Mouse (Mus musculus): Measurements from ENCODE around the gene Sox10. TPM values are rescaled to one million over a fixed set of nuclear protein-coding genes. Genes with fewer than 3 reads are reported as not detected.

Gene Sox10
- polyA plus RNA-seq, 1 experiment = 0.43 TPM

DNA sequence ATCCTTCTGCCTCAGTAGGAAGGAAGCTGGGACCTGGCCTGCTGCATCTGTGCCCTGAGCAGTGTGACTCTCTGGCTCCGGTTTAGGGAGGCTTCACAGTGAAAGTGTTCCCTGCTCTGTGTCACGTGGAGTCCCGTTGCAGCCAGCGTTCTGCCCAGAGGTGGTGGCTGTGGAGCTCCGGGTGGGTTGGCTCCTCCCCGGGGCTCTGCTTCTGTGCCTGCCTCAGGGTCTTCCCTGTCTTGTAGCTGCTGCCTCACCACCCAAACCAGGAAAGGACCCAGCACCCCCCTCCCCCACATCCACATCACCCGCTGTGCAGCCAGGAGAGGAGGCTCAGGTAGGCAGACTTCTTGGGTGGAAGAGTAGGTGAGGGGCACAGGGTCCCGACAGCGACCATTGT is 45.5 kb downstream of the Sox10 start:
- Histone ChIP-seq H3K4me3 (ENCODE audit: low read depth, low read length) (no peak overlapping the region), H3K9ac (ENCODE audit: low read depth, poor library complexity, severe bottlenecking) (no peak overlapping the region), H3K9me3 (replicated peaks; ENCODE audit: control insufficient read depth, insufficient read depth, low read length, poor library complexity, severe bottlenecking) (no peaks in the 10 kb centered on the region), H3K36me3 (ENCODE audit: control insufficient read depth, insufficient read depth, low read length, poor library complexity, severe bottlenecking) (no peaks in the 10 kb centered on the region), H3K27me3 (ENCODE audit: control insufficient read depth, insufficient read depth, low read length, poor library complexity, severe bottlenecking) (no peaks in the 10 kb centered on the region), H3K4me1 (ENCODE audit: control insufficient read depth, insufficient read depth, low read length) (peaks cover 2% of the 10 kb centered on the region), H3K27ac (ENCODE audit: insufficient read depth, low read length) (no peak overlapping the region)
- TF ChIP-seq EP300 (IDR thresholded peaks at IDR 0.05; ENCODE audit: insufficient read depth, low read depth, low read length) = no peak
- TF ChIP-seq CTCF (IDR thresholded peaks at IDR 0.05; ENCODE audit: low read depth, low read length) = no peak
- no peak for TF ChIP-seq POLR2A (IDR thresholded peaks at IDR 0.05; ENCODE audit: insufficient read depth, low read length)

- no peak overlapping the region for H3K27ac ChIP-seq (ENCODE audit: insufficient read depth, low read length)
- H3K9me3 ChIP-seq (replicated peaks; ENCODE audit: control insufficient read depth, insufficient read depth, low read length, poor library complexity, severe bottlenecking) = no peaks in the 10 kb centered on the region
- H3K9ac ChIP-seq (ENCODE audit: low read depth, poor library complexity, severe bottlenecking) = no peak overlapping the region
- H3K4me3 ChIP-seq (ENCODE audit: low read depth, low read length) = no peak overlapping the region
- peaks cover 2% of the 10 kb centered on the region for H3K4me1 ChIP-seq (ENCODE audit: control insufficient read depth, insufficient read depth, low read length)
- H3K27me3 ChIP-seq (ENCODE audit: control insufficient read depth, insufficient read depth, low read length, poor library complexity, severe bottlenecking) = no peaks in the 10 kb centered on the region
- no peaks in the 10 kb centered on the region for H3K36me3 ChIP-seq (ENCODE audit: control insufficient read depth, insufficient read depth, low read length, poor library complexity, severe bottlenecking)
- no peak for TF ChIP-seq CTCF (IDR thresholded peaks at IDR 0.05; ENCODE audit: low read depth, low read length)
- TF ChIP-seq POLR2A (IDR thresholded peaks at IDR 0.05; ENCODE audit: insufficient read depth, low read length) = no peak
- TF ChIP-seq EP300 (IDR thresholded peaks at IDR 0.05; ENCODE audit: insufficient read depth, low read depth, low read length) = no peak
Observed at GRCm38 (mm10) chr15:79115276-79115675, 49.8 kb downstream of the Sox10 start.

DNA sequence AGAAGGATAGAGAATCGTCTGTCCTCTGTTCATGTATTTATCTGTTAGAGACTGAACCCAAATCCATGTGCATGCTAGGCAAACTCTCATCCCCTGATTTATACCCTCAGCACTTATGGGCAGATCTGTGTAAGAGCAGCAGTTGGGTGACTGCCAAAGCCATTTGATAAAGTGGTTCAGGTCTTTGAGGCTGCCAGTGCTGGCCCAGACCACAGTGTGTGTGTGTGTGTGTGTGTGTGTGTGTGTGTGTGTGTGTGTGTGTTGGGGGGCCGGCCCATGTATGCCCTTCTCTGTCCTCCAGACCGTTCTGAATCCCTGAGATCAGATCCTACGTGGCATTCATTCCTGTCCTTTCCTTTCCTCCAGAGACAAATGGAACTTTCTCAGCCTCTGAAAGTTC is 53.3 kb downstream of the Sox10 start:
- H3K36me3 ChIP-seq (ENCODE audit: control insufficient read depth, insufficient read depth, low read length, poor library complexity, severe bottlenecking) = no peaks in the 10 kb centered on the region
- no peaks in the 10 kb centered on the region for H3K27me3 ChIP-seq (ENCODE audit: control insufficient read depth, insufficient read depth, low read length, poor library complexity, severe bottlenecking)
- TF ChIP-seq POLR2A (IDR thresholded peaks at IDR 0.05; ENCODE audit: insufficient read depth, low read length) (no peak), CTCF (IDR thresholded peaks at IDR 0.05; ENCODE audit: low read depth, low read length) (no peak)
- no peak overlapping the region for H3K9ac ChIP-seq (ENCODE audit: low read depth, poor library complexity, severe bottlenecking)
- H3K4me3 ChIP-seq (ENCODE audit: low read depth, low read length) = no peak overlapping the region
- H3K4me1 ChIP-seq (ENCODE audit: control insufficient read depth, insufficient read depth, low read length) = peaks cover 2% of the 10 kb centered on the region
- no peak overlapping the region for H3K27ac ChIP-seq (ENCODE audit: insufficient read depth, low read length)
- H3K9me3 ChIP-seq (replicated peaks; ENCODE audit: control insufficient read depth, insufficient read depth, low read length, poor library complexity, severe bottlenecking) = no peaks in the 10 kb centered on the region

DNA sequence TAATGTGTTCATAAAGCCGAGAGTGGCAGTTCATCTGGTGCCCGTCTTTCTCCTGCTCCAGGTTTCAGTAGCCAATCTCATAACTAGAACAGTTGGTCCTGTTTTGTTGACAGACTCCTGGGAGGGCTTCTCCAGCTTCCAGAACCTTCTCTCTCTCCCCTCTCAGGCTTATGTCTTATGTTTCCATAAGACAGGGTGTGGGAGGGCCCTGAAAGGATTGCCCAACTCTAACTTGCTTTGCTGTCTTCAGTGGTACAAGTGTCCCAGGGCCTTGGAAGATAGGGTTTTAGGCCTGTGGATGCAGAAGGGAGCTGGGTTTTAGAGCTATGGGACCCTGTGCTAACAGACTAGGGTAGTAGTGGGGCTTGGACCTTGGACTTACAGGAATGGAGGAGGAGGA is 54.5 kb downstream of the Sox10 start:
- no peak overlapping the region for H3K4me3 ChIP-seq (ENCODE audit: low read depth, low read length)
- no peaks in the 10 kb centered on the region for H3K36me3 ChIP-seq (ENCODE audit: control insufficient read depth, insufficient read depth, low read length, poor library complexity, severe bottlenecking)
- no peaks in the 10 kb centered on the region for H3K9me3 ChIP-seq (replicated peaks; ENCODE audit: control insufficient read depth, insufficient read depth, low read length, poor library complexity, severe bottlenecking)
- H3K9ac ChIP-seq (ENCODE audit: low read depth, poor library complexity, severe bottlenecking) = no peak overlapping the region
- H3K27ac ChIP-seq (ENCODE audit: insufficient read depth, low read length) = no peak overlapping the region
- TF ChIP-seq CTCF (IDR thresholded peaks at IDR 0.05; ENCODE audit: low read depth, low read length) (no peak), EP300 (IDR thresholded peaks at IDR 0.05; ENCODE audit: insufficient read depth, low read depth, low read length) (no peak), POLR2A (IDR thresholded peaks at IDR 0.05; ENCODE audit: insufficient read depth, low read length) (no peak)
- H3K27me3 ChIP-seq (ENCODE audit: control insufficient read depth, insufficient read depth, low read length, poor library complexity, severe bottlenecking) = no peaks in the 10 kb centered on the region
- H3K4me1 ChIP-seq (ENCODE audit: control insufficient read depth, insufficient read depth, low read length) = peaks cover 1% of the 10 kb centered on the region

GRCm38 (mm10) chr15:79110031-79110430 is 55.0 kb downstream of the Sox10 start:
- Histone ChIP-seq H3K9ac (ENCODE audit: low read depth, poor library complexity, severe bottlenecking) (peak overlapping the region; percentile 80; the same call in 1 of the 2 replicates), H3K27ac (ENCODE audit: insufficient read depth, low read length) (no peak overlapping the region), H3K4me3 (ENCODE audit: low read depth, low read length) (no peak overlapping the region; the same call in 1 of the 2 replicates), H3K36me3 (ENCODE audit: control insufficient read depth, insufficient read depth, low read length, poor library complexity, severe bottlenecking) (no peaks in the 10 kb centered on the region), H3K9me3 (replicated peaks; ENCODE audit: control insufficient read depth, insufficient read depth, low read length, poor library complexity, severe bottlenecking) (no peaks in the 10 kb centered on the region), H3K27me3 (ENCODE audit: control insufficient read depth, insufficient read depth, low read length, poor library complexity, severe bottlenecking) (no peaks in the 10 kb centered on the region), H3K4me1 (ENCODE audit: control insufficient read depth, insufficient read depth, low read length) (peaks cover 1% of the 10 kb centered on the region)
- TF ChIP-seq EP300 (IDR thresholded peaks at IDR 0.05; ENCODE audit: insufficient read depth, low read depth, low read length) = no peak
- no peak for TF ChIP-seq POLR2A (IDR thresholded peaks at IDR 0.05; ENCODE audit: insufficient read depth, low read length)
- TF ChIP-seq CTCF (IDR thresholded peaks at IDR 0.05; ENCODE audit: low read depth, low read length) = no peak

- no peak overlapping the region for H3K27ac ChIP-seq (ENCODE audit: insufficient read depth, low read length)
- H3K4me1 ChIP-seq (ENCODE audit: control insufficient read depth, insufficient read depth, low read length) = peaks cover 2% of the 10 kb centered on the region
- H3K9me3 ChIP-seq (replicated peaks; ENCODE audit: control insufficient read depth, insufficient read depth, low read length, poor library complexity, severe bottlenecking) = no peaks in the 10 kb centered on the region
- H3K36me3 ChIP-seq (ENCODE audit: control insufficient read depth, insufficient read depth, low read length, poor library complexity, severe bottlenecking) = no peaks in the 10 kb centered on the region
- no peak for TF ChIP-seq POLR2A (IDR thresholded peaks at IDR 0.05; ENCODE audit: insufficient read depth, low read length)
- no peaks in the 10 kb centered on the region for H3K27me3 ChIP-seq (ENCODE audit: control insufficient read depth, insufficient read depth, low read length, poor library complexity, severe bottlenecking)
- peak overlapping the region; percentile 63 for H3K4me3 ChIP-seq (ENCODE audit: low read depth, low read length)
- peak overlapping the region; percentile 80 for H3K9ac ChIP-seq (ENCODE audit: low read depth, poor library complexity, severe bottlenecking)
Observed at GRCm38 (mm10) chr15:79109321-79109934, 55.6 kb downstream of the Sox10 start.
